Mouse (Mus musculus) lung, embryonic 14.5 days (tissue): ENCODE results near the gene Eif2ak3. TPM values are rescaled to one million over a fixed set of nuclear protein-coding genes. Genes with fewer than 3 reads are reported as not detected.

Experiments used
- ATAC-seq: fragments of 200-750 bp; cut with Nextera tagmentation; 2 replicates; pipeline ENCODE4 v1.8.0; 2017; ENCODE audit warnings: mild to moderate bottlenecking, moderate TSS enrichment, moderate library complexity; ENCODE audit not compliant: insufficient read depth
- DNase-seq: peaks from one replicate; pipeline ENCODE4 v3.0.0-alpha.2; 2015
- H3K27ac ChIP-seq: fragments of 300-500 bp; sonication (generic); 2 replicates; pipeline ENCODE4 v1.5.1; 2014; ENCODE audit warnings: low read depth, mild to moderate bottlenecking, moderate library complexity
- H3K27me3 ChIP-seq: fragments of 300-500 bp; sonication (generic); 2 replicates; pipeline ENCODE4 v1.6.1; 2014; ENCODE audit warnings: low read length, control low read depth; ENCODE audit not compliant: insufficient read depth
- H3K36me3 ChIP-seq: fragments of 300-500 bp; sonication (generic); 2 replicates; pipeline ENCODE4 v1.6.1; 2014; ENCODE audit warnings: control low read depth; ENCODE audit not compliant: insufficient read depth
- H3K4me1 ChIP-seq: fragments of 300-500 bp; sonication (generic); 2 replicates; pipeline ENCODE4 v1.6.1; 2014; ENCODE audit warnings: antibody characterized with exemption, control low read depth; ENCODE audit not compliant: insufficient read depth
- H3K4me2 ChIP-seq: fragments of 300-500 bp; sonication (generic); 2 replicates; pipeline ENCODE4 v1.6.1; 2014; ENCODE audit warnings: mild to moderate bottlenecking
- H3K4me3 ChIP-seq: fragments of 300-500 bp; sonication (generic); 2 replicates; pipeline ENCODE4 v1.5.1; 2014; ENCODE audit warnings: low read depth, low read length
- H3K9ac ChIP-seq: fragments of 300-500 bp; sonication (generic); 2 replicates; pipeline ENCODE4 v1.6.1; 2014
- H3K9me3 ChIP-seq: fragments of 300-500 bp; sonication (generic); 2 replicates; pipeline ENCODE4 v1.6.1; 2016; ENCODE audit warnings: low read depth, low read length, control low read depth
- CTCF ChIP-seq: IDR thresholded peaks from 2 replicates; pipeline ENCODE4 v1.5.1; 2016; ENCODE audit warnings: antibody characterized with exemption, low read depth
- WGBS: fragments of 180-500 bp; shearing (Covaris S2); extraction: QIAGEN DNeasy Blood & Tissue Kit; methylation state at CpG from one replicate; pipeline ENCODE4 v1.1.7; 2014; 5-methylcytosine and 5-hydroxymethylcytosine counted together
- polyA plus RNA-seq: library from polyadenylated mRNA; unstranded; fragments of >200 nt; fragmentation: Nextera tagmentation; extraction: Ambion mirVana; gene quantifications from 2 replicates; pipeline ENCODE4 v1.2.1, GENCODE M21; 2014

Eif2ak3 gene
- polyA plus RNA-seq, 1 experiment from 2014 or later = 9.7 TPM

- DNase-seq (no peak), ATAC-seq (no peak)
- no peaks in the 10 kb centered on the region for H3K27me3 ChIP-seq
- no peak overlapping the region for H3K27ac ChIP-seq
- no peak overlapping the region for H3K4me2 ChIP-seq
- WGBS = 83% methylated on average over 2 of the region's 2 CpGs
- no peak overlapping the region for H3K9ac ChIP-seq
- no peak overlapping the region for H3K4me3 ChIP-seq
- no peaks in the 10 kb centered on the region for H3K9me3 ChIP-seq
- H3K4me1 ChIP-seq = no peaks in the 10 kb centered on the region
- H3K36me3 ChIP-seq = no peaks in the 10 kb centered on the region
- no peak for TF ChIP-seq CTCF
Measured at GRCm38 (mm10) chr6:70931801-70932200, 87.5 kb downstream of the Eif2ak3 start.

- H3K4me2 ChIP-seq = no peak overlapping the region
- no peaks in the 10 kb centered on the region for H3K4me1 ChIP-seq
- no peak overlapping the region for H3K9ac ChIP-seq
- DNase-seq = no peak
- no peak overlapping the region for H3K4me3 ChIP-seq
- H3K9me3 ChIP-seq = no peaks in the 10 kb centered on the region
- WGBS = 71% methylated on average over 7 of the region's 7 CpGs
- ATAC-seq = no peak
- no peak for TF ChIP-seq CTCF
- H3K36me3 ChIP-seq = no peaks in the 10 kb centered on the region
- H3K27me3 ChIP-seq = peaks cover 54% of the 10 kb centered on the region
- H3K27ac ChIP-seq = no peak overlapping the region
Measured at GRCm38 (mm10) chr6:70953274-70953673, 109.0 kb downstream of the Eif2ak3 start.

GRCm38 (mm10) chr6:70954040-70954439 lies 109.7 kb downstream of the Eif2ak3 start:
- no peaks in the 10 kb centered on the region for H3K4me1 ChIP-seq
- no peak overlapping the region for H3K27ac ChIP-seq
- H3K27me3 ChIP-seq = peaks cover 61% of the 10 kb centered on the region
- no peak overlapping the region for H3K9ac ChIP-seq
- no peak for ATAC-seq
- no peak overlapping the region for H3K4me2 ChIP-seq
- H3K4me3 ChIP-seq = no peak overlapping the region
- TF ChIP-seq CTCF = peak; percentile 50
- no peaks in the 10 kb centered on the region for H3K36me3 ChIP-seq
- peak; percentile 73 for DNase-seq
- H3K9me3 ChIP-seq = no peaks in the 10 kb centered on the region
- WGBS = 11% methylated on average over 6 of the region's 6 CpGs

Other genes with a start within 250 kb of the Eif2ak3 start
- 2.5 and 3.4 TPM in 2 replicates for gene Rpia, start 52.3 kb upstream of the Eif2ak3 start, polyA plus RNA-seq
- not detected in 2 replicates for gene Tex37, start 74.4 kb downstream of the Eif2ak3 start, polyA plus RNA-seq
- gene Foxi3, start 112.0 kb downstream of the Eif2ak3 start, polyA plus RNA-seq = not detected in 2 replicates